Mouse (Mus musculus): ENCODE data around the gene Ptcd1.
A peak's percentile ranks its signal among the peaks of the same experiment; 100 is the strongest.
"Not testable (repeated sequence)": the region's sequence is repeated elsewhere in the genome, so short reads cannot be mapped to it uniquely, and the experiment has no call there.

Ptcd1 gene

GRCm38 (mm10) chr5:145114606-145115473 lies 52.1 kb downstream of the Ptcd1 start:
- DNase-seq (ENCODE audit: low spot score in 2 of 2), result peak in 1 of 2 experiments; percentile 69

DNA sequence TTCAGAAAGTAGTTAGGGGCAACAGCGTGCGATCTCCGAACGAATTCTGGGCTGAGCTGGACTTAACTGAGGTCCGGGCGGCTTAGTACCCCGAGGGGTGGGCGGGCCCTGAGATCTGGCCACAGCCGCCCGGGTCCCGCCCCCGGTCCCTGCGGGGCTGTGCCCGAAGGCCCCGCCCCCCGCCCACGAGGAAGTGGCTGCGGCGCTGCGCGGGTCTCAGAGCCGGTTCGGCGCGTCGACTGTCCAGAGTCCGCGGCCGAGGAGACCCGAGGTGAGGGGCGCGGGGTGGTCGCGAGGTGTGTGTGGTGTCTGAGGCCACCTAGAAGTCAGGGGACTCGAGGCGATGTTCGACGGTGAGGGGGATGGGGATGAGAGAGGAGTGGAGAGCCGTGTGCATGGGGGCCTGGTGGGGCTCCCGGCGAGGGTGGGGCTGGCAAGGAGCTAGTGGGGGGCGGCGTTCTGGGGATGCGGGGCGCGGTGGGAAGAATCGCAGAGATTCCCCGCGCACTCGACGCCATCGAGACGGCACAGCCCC lies 52.8 kb downstream of the Ptcd1 start, which contains the start of gene Arpc1b:
Gene Arpc1b, plus strand, starts transcription at position 145 of the 535 bp plus-strand sequence.
- DNase-seq (ENCODE audit: low spot score in 2 of 2), result peak; percentile 56 to 73

GRCm38 (mm10) chr5:145113416-145113815 lies 53.5 kb downstream of the Ptcd1 start:
- DNase-seq (ENCODE audit: low spot score in 2 of 2), result no peak

- no peak for DNase-seq (ENCODE audit: low spot score in 2 of 2)
Observed at GRCm38 (mm10) chr5:145112566-145112965, 54.3 kb downstream of the Ptcd1 start.

DNA sequence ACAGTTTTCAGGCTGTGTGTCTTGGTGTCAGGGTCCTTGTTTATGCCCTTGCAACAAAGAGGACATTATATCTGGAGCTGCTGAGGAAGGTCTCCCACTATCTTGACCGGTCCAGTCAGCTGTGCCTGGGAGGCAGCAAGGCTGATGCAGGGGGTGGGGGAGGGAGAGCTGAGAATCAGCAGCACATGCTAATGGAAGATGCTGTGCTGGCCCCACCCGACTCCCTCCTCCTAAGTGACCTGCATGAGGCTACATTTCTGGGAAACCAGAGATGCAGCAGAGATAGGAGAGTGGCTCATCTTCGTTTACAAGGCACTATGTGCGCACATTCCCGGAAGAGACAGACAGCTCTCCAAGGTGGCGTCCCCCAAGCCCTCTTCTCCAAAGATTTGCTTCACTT lies 56.5 kb downstream of the Ptcd1 start:
- DNase-seq (ENCODE audit: low spot score in 2 of 2), result no peak

DNA sequence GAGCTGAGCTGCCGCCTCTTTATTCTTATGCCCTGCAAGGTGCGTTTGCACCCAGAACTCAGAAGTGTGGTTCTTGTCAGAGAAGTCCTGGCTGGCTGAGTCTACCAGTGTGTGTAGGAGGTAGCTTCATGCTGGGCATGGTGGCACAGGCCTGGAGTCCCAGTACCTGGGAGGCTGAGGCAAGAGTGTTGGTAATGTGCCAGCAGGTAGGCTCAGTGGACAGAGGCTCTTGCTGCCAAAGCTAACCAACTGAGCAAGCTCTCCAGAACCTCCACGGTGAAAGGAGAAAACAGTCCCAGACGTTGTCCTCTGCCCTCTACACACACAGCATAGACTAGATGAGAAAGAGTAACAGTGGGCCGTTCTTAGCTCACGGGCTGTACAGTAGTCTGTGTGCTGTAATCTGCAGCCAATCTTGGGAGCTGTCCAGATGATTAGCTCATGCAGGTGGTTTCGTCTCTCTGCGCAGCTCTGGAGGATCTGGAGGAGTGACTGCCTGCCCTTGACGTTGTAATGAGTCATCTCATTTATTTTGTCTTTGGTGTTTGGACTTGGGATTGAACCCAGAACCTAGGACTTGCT lies 61.1 kb downstream of the Ptcd1 start:
- DNase-seq (ENCODE audit: low spot score in 2 of 2), result no peak

GRCm38 (mm10) chr5:145104328-145104727 lies 62.6 kb downstream of the Ptcd1 start:
- no peak for DNase-seq (ENCODE audit: low spot score in 2 of 2)

- DNase-seq (ENCODE audit: low spot score in 2 of 2), result no peak
Observed at GRCm38 (mm10) chr5:145102706-145103105, 64.2 kb downstream of the Ptcd1 start.

GRCm38 (mm10) chr5:145101451-145101850 lies 65.5 kb downstream of the Ptcd1 start:
- DNase-seq (ENCODE audit: low spot score in 2 of 2), result not testable (repeated sequence)

- DNase-seq (ENCODE audit: low spot score in 2 of 2), result no peak
Observed at GRCm38 (mm10) chr5:145100960-145101359, 65.9 kb downstream of the Ptcd1 start.

DNA sequence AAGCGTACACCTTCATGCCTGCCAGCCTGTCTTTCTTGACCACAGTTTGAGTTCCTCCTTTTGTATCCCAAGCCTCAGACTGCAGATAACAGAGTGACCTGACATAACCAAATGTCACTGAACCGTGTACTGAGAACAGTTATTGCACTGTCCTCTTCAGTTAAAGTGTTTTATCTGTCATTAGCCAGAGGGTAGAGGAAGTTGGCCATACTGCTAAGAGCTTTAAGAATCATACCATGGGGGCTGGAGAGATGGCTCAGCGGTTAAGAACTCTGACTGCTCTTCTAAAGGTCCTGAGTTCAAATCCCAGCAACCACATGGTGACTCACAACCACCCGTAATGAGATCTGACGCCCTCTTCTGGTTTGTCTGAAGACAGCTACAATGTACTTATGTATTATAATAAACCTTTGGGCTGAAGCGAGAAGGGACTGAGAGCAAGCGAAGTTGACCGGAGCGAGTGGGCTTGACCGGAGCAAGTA lies 68.5 kb downstream of the Ptcd1 start:
- no peak for DNase-seq (ENCODE audit: low spot score in 2 of 2)
